Mouse (Mus musculus) T-helper 2 cell (primary cell): ENCODE results near the gene Sinhcaf.

Source experiments
- in situ Hi-C: fragments of 300-600 bp; cut with MboI, MseI; formaldehyde crosslinking; loops from one replicate; pipeline ENCODE4 v1.15.1; 2025; ENCODE audit warnings: high pct_unique_total_duplicates

Sinhcaf gene

GRCm38 (mm10) chr6:148894888-148895772, 51.1 kb downstream of the Sinhcaf start:
- in situ Hi-C loops = no loop called here

DNA sequence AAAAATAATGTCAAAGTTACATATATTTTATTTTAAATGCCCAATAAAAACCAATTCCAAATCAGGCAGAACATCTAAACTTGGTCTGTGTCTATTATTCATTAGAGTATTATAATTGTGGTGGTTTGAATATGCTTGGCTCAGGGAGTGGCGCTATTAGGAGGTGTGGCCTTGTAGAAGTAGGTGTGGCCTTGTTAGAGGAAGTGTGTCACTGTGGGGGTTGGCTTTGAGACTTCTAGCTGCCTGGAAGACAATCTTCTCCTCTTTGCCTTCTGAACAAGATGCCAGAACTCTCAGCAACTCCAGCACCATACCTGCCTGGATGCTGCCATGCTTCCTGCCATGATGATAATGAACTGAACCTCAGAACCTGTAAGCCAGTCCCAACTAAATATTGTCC, 72.4 kb downstream of the Sinhcaf start:
- in situ Hi-C loops = no loop called here
